25 mouse cellular contexts compared by ENCODE assay signal in the genomic region with DNA sequence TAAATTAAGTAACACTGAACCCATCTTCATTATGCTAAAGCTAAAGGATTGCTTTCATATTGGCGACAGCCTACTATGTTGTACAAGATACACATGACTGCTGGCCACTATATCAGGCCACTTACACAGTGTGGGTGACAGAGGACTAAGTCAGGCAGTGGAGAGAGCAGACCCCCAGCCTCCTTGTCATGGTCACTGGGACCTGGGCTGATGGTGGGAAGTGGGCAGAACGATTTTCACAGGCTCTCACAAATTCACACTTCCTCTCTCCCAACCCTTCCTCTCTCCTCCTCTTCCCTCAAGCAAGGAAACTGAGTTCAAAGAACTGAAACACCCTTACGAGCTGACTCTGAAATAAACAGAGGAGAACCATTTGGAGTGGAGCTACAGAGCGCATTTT.
"Had no signal": no experiment of that assay in that cellular context is flagged by ENCODE, and none has a peak within 500 bp of the region (broad histone marks: within the 10 kb centered on the region; RNA-seq: fewer than 3 reads in every experiment).

No protein-coding gene starts in this region.

- DNase-seq: gastrocnemius, postnatal 14 days; gastrocnemius, postnatal 36 days; heart, adult 2 months; heart, postnatal 14 days; heart, postnatal 36 days; kidney, adult 18-20 months; kidney, adult 8-10 months; kidney, postnatal 10 days; kidney, postnatal 25 days; kidney, postnatal 4 days; liver; liver, embryonic 13.5 days had no signal

- H3K4me3 ChIP-seq: heart, adult 2 months; heart, embryonic 13.5 days; heart, embryonic 15.5 days; hindbrain, embryonic 10.5 days; hindbrain, embryonic 12.5 days; intestine, embryonic 15.5 days; layer of hippocampus, adult 2 months; left cerebral cortex, adult 2 months; limb, embryonic 10.5 days; limb, embryonic 12.5 days; liver, embryonic 13.5 days had no signal

- H3K27ac ChIP-seq: heart, adult 2 months; heart, embryonic 13.5 days; heart, embryonic 15.5 days; hindbrain, embryonic 10.5 days; hindbrain, embryonic 12.5 days; hindbrain, embryonic 14.5 days; intestine, embryonic 15.5 days; layer of hippocampus, adult 2 months; left cerebral cortex, adult 2 months; limb, embryonic 10.5 days; limb, embryonic 12.5 days; liver, embryonic 13.5 days had no signal

- ATAC-seq: hindbrain, embryonic 16.5 days; inflammation-experienced regulatory T-cells, adult 6 months; intestine, embryonic 15.5 days; intestine, postnatal 0 days had no signal
